Mouse (Mus musculus) left cerebral cortex, adult 6 months (tissue): Measurements from ENCODE around the gene Sod3. TPM values are rescaled to one million over a fixed set of nuclear protein-coding genes. Genes with fewer than 3 reads are reported as not detected.

ENCODE experiments used
- long read RNA-seq, 2 experiments: library from polyadenylated mRNA; unstranded; transcript quantifications; one replicate each; pipeline ENCODE4 v2.0.0; 2019 to 2020
- polyA plus RNA-seq: library from polyadenylated mRNA; unstranded; fragments of <200 nt; fragmentation: Nextera tagmentation; gene quantifications from 2 replicates; pipeline ENCODE4 v1.2.3, GENCODE M21; 2021

Sod3 gene
- 7.9 and 10.6 TPM in 2 replicates for polyA plus RNA-seq
- long read RNA-seq, experiment 1, transcript Sod3-201 (2 exons, 3,738 nt), result major isoform, 18 of 20 reads
- long read RNA-seq, experiment 1, partial matches to known transcripts, result 0 of 20 reads
- long read RNA-seq, experiment 1, other reads (novel, unspliced or antisense), result 2 of 20 reads
- long read RNA-seq, experiment 2, partial matches to known transcripts, result 0 of 2 reads
- long read RNA-seq, experiment 2, other reads (novel, unspliced or antisense), result 0 of 2 reads

GRCm38 (mm10) chr5:52363468-52364150 is at the start of gene Sod3:
Gene Sod3, plus strand, starts transcription at chr5:52363791.

Other genes with a start within 250 kb of the Sod3 start
- 18.8 and 23.2 TPM in 2 replicates for gene Dhx15, start 173.3 kb upstream of the Sod3 start, polyA plus RNA-seq
- 8.6 and 15.5 TPM in 2 replicates for gene Ccdc149, start 107.7 kb downstream of the Sod3 start, polyA plus RNA-seq
- 4.3 and 4.9 TPM in 2 replicates for gene Lgi2, start 202.7 kb downstream of the Sod3 start, polyA plus RNA-seq